ENCODE assay signal across 21 mouse cellular contexts in genomic region chr4:139879324-139879723, GRCm38 (mm10). TPM values are rescaled to one million over a fixed set of nuclear protein-coding genes. Genes with fewer than 3 reads are reported as not detected.
"Had no signal": no experiment of that assay in that cellular context is flagged by ENCODE, and none has a peak within 500 bp of the region (broad histone marks: within the 10 kb centered on the region; RNA-seq: fewer than 3 reads in every experiment).

No protein-coding gene starts in this region.

- H3K4me2 ChIP-seq: lung, embryonic 14.5 days; midbrain, embryonic 12.5 days; neural tube, embryonic 13.5 days; neural tube, embryonic 15.5 days had no signal

- H3K27ac ChIP-seq: liver, embryonic 14.5 days; midbrain, embryonic 12.5 days; neural tube, embryonic 13.5 days; neural tube, embryonic 15.5 days had no signal

- H3K36me3 ChIP-seq: midbrain, embryonic 12.5 days; neural tube, embryonic 13.5 days; neural tube, embryonic 15.5 days had no signal

- H3K9me3 ChIP-seq: midbrain, embryonic 12.5 days; neural tube, embryonic 13.5 days; neural tube, embryonic 15.5 days had no signal

- DNase-seq: lung, adult 18-20 months; lung, embryonic 14.5 days; lung, postnatal 10 days; lung, postnatal 4 days; midbrain, embryonic 14.5 days; retina, postnatal 1 day; right cerebral cortex, adult 18-20 months; right cerebral cortex, postnatal 25 days; right cerebral cortex, postnatal 4 days; spleen, adult 18-20 months; thymus, adult 18-20 months; thymus, postnatal 14 days; thymus, postnatal 36 days had no signal

- H3K9ac ChIP-seq: liver, embryonic 14.5 days; lung, embryonic 14.5 days; midbrain, embryonic 12.5 days; neural tube, embryonic 13.5 days; neural tube, embryonic 15.5 days had no signal

- H3K4me1 ChIP-seq: midbrain, embryonic 12.5 days; neural tube, embryonic 13.5 days; neural tube, embryonic 15.5 days had no signal

- H3K27me3 ChIP-seq: neural tube, embryonic 13.5 days; neural tube, embryonic 15.5 days had no signal

- H3K4me3 ChIP-seq: midbrain, embryonic 12.5 days; myocyte; neural tube, embryonic 13.5 days; neural tube, embryonic 15.5 days had no signal

RNA-seq across cellular contexts. Expression of gene Pax7, which starts 46.0 kb away (rescaled TPM):
- polyA plus RNA-seq: liver, embryonic 14.5 days; liver, embryonic 16.5 days; lung, embryonic 14.5 days; small intestine, adult 2 months; stomach, embryonic 14.5 days had no signal
